Mouse (Mus musculus): ENCODE data around the gene Rbm14. TPM values are rescaled to one million over a fixed set of nuclear protein-coding genes. Genes with fewer than 3 reads are reported as not detected.

Rbm14 gene
- polyA plus RNA-seq, 1 experiment from 2014 or later = 88.6 TPM

DNA sequence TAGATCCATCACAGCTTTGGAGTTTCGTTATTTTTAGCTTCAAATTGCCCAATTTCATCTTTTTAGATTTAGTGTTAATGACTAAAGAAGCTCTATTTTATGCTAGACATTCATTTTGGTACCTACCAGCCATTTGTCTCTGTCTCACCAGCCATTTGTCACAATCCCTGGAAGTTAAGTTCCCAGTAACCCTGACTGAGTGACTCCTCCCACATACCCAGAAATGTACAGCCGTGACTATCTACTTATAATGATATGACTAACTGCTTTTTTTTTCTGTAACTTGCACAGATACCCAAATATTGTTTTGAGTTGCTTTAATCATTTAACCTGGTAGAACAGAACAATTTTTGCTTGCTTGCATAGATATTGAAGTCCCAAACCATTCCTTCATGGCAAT lies 34.4 kb upstream of the Rbm14 start:
- Histone ChIP-seq H3K9ac (ENCODE audit: low read length) (no peak overlapping the region), H3K27ac (ENCODE audit: low read length) (no peak overlapping the region), H3K4me3 (ENCODE audit: low read length) (no peak overlapping the region), H3K9me3 (ENCODE audit: control insufficient read depth, low read length) (no peaks in the 10 kb centered on the region), H3K4me2 (ENCODE audit: low read depth, low read length) (no peak overlapping the region), H3K4me1 (replicated peaks; ENCODE audit: control insufficient read depth, insufficient read depth, low read length) (no peaks in the 10 kb centered on the region), H3K27me3 (ENCODE audit: control insufficient read depth, insufficient read depth, low read depth, low read length) (no peaks in the 10 kb centered on the region; the same call in 1 of the 2 replicates), H3K36me3 (ENCODE audit: control insufficient read depth, insufficient read depth, low read length) (no peaks in the 10 kb centered on the region)
- ATAC-seq (ENCODE audit: low read depth) = no peak
- 41% methylated on average over 2 of the region's 2 CpGs for WGBS

DNA sequence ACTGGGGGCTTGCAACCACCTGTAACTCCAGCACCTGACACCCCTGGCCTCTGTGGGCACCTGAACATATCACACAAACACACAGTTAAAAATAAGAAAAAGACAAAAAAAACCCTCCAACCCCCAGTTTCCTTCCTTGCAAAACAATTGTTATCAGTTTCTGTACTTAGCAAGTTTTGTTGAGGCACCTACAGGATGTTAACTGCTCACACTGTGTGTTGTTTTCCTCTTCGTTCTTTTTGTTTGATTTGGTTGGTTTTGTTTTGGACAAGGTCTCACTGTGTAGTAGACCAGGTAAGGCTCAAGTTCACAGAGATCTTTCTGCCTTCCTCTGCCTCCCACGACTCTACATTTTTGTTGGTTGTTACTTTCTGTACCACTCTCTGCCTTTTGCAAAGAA lies 31.2 kb upstream of the Rbm14 start:
- peaks cover 14% of the 10 kb centered on the region for H3K4me1 ChIP-seq (replicated peaks; ENCODE audit: control insufficient read depth, insufficient read depth, low read length)
- peaks cover 12% of the 10 kb centered on the region for H3K27me3 ChIP-seq (ENCODE audit: control insufficient read depth, insufficient read depth, low read depth, low read length)
- 60% methylated on average over 2 of the region's 2 CpGs for whole genome bisulfite sequencing
- H3K4me2 ChIP-seq (ENCODE audit: low read depth, low read length) = no peak overlapping the region
- H3K4me3 ChIP-seq (ENCODE audit: low read length) = no peak overlapping the region
- no peaks in the 10 kb centered on the region for H3K36me3 ChIP-seq (ENCODE audit: control insufficient read depth, insufficient read depth, low read length)
- no peak for ATAC-seq (ENCODE audit: low read depth)
- no peaks in the 10 kb centered on the region for H3K9me3 ChIP-seq (ENCODE audit: control insufficient read depth, low read length)
- H3K27ac ChIP-seq (ENCODE audit: low read length) = no peak overlapping the region
- H3K9ac ChIP-seq (ENCODE audit: low read length) = no peak overlapping the region

DNA sequence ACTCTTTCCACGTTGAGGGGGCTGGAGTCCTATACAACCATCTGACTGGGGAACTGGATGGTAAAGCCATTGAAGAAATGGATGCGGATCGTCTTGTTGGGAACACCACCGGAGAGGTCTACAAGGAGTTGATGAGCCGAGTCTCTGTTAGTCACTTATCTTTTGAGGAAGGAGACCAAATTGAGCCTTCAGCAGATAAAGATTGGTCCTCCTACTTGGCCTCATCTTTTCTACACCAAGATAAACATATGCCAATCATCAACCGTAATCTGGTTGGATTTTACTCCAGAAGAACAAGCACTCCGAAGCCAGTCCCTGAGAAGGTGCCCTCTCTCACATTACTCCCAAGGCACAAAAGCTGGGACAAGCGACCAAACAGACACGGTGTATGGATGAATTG lies 29.4 kb upstream of the Rbm14 start:
- no peak overlapping the region for H3K4me2 ChIP-seq (ENCODE audit: low read depth, low read length)
- H3K9ac ChIP-seq (ENCODE audit: low read length) = no peak overlapping the region
- H3K27ac ChIP-seq (ENCODE audit: low read length) = no peak overlapping the region
- H3K4me3 ChIP-seq (ENCODE audit: low read length) = no peak overlapping the region
- peaks cover 12% of the 10 kb centered on the region for H3K27me3 ChIP-seq (ENCODE audit: control insufficient read depth, insufficient read depth, low read depth, low read length)
- 82% methylated on average over 9 of the region's 9 CpGs for WGBS
- H3K4me1 ChIP-seq (replicated peaks; ENCODE audit: control insufficient read depth, insufficient read depth, low read length) = peaks cover 14% of the 10 kb centered on the region
- no peak for ATAC-seq (ENCODE audit: low read depth)
- no peaks in the 10 kb centered on the region for H3K36me3 ChIP-seq (ENCODE audit: control insufficient read depth, insufficient read depth, low read length)
- no peaks in the 10 kb centered on the region for H3K9me3 ChIP-seq (ENCODE audit: control insufficient read depth, low read length)

DNA sequence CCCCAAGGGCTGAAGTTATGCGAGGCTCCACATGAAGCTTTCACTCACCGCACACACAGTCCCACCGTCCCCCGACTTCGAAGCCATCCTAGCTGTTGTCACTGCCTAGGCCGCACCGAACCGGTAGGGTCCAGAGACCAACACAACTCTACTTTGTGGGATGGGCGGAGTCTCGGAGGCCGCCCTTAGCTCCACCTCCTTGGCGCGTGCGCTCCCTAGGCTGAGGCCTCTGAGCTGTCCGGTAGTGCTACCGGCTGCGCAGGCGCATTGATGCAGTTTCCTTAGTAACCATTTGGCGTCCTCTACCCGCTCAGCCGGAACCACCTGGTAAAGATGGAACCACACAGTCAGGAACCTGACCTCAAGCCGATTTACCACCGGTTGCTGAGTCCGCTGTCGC lies 27.7 kb upstream of the Rbm14 start, which contains the start of the genes Ccs and Ccdc87:
Gene Ccs, minus strand, starts transcription at position 184 of the 400 bp plus-strand sequence.
Gene Ccdc87, plus strand, starts transcription at position 218 of the 400 bp plus-strand sequence.
- Histone ChIP-seq H3K27me3 (ENCODE audit: control insufficient read depth, insufficient read depth, low read depth, low read length) (peaks cover 12% of the 10 kb centered on the region), H3K9ac (ENCODE audit: low read length) (peak within 1 kb of the TSS; percentile 84), H3K4me2 (ENCODE audit: low read depth, low read length) (peak within 1 kb of the TSS; percentile 98), H3K9me3 (ENCODE audit: control insufficient read depth, low read length) (no peaks in the 10 kb centered on the region), H3K4me3 (ENCODE audit: low read length) (peak within 1 kb of the TSS; percentile 76), H3K27ac (ENCODE audit: low read length) (0 out of 2 replicates have a peak within 1 kb of the TSS, but pooled peaks have one; percentile 27), H3K4me1 (replicated peaks; ENCODE audit: control insufficient read depth, insufficient read depth, low read length) (peaks cover 14% of the 10 kb centered on the region), H3K36me3 (ENCODE audit: control insufficient read depth, insufficient read depth, low read length) (no peaks in the 10 kb centered on the region)
- peak; percentile 99 for ATAC-seq (ENCODE audit: low read depth)
- under 1% methylated on average over 25 of the region's 25 CpGs for WGBS

DNA sequence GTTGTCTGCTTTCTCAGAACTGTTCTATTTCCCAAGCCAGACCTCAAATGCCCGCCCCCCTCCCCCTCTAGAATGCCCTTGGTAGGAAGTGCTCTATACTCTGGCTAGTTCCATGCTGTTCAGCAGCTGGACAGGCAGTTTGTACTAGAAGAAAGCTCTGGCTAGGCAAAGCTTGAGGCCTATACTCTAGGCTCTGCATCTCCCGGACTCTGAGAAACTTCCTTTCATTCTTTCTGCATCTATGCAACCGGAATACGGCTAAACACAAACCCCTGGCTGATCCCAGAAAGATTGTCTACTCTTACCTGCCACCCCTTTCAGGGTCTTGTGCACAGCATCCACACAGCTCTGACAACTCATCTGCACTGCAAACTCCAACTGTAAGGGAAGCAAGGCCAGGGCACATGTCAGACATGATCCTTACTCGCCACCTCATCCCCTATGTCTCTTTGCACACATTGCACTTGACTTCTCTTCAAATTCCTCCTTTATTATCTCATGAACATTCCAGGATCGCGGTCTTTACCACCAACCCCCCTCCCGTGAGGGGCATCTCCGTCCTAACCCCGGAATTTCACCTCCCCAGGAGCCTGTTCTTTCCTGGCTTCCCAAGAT lies 27.2 kb upstream of the Rbm14 start:
- peaks cover 14% of the 10 kb centered on the region for H3K4me1 ChIP-seq (replicated peaks; ENCODE audit: control insufficient read depth, insufficient read depth, low read length)
- H3K9ac ChIP-seq (ENCODE audit: low read length) = peak overlapping the region; percentile 84
- 26% methylated on average over 10 of the region's 10 CpGs for WGBS
- H3K9me3 ChIP-seq (ENCODE audit: control insufficient read depth, low read length) = no peaks in the 10 kb centered on the region
- H3K27me3 ChIP-seq (ENCODE audit: control insufficient read depth, insufficient read depth, low read depth, low read length) = peaks cover 12% of the 10 kb centered on the region
- peak overlapping the region; percentile 76 for H3K4me3 ChIP-seq (ENCODE audit: low read length)
- no peaks in the 10 kb centered on the region for H3K36me3 ChIP-seq (ENCODE audit: control insufficient read depth, insufficient read depth, low read length)
- ATAC-seq (ENCODE audit: low read depth) = peak; percentile 43; the same call in 1 of the 2 replicates
- H3K27ac ChIP-seq (ENCODE audit: low read length) = 0 out of 2 replicates have a peak overlapping the region, but pooled peaks have one; percentile 27
- peak overlapping the region; percentile 98 for H3K4me2 ChIP-seq (ENCODE audit: low read depth, low read length)

DNA sequence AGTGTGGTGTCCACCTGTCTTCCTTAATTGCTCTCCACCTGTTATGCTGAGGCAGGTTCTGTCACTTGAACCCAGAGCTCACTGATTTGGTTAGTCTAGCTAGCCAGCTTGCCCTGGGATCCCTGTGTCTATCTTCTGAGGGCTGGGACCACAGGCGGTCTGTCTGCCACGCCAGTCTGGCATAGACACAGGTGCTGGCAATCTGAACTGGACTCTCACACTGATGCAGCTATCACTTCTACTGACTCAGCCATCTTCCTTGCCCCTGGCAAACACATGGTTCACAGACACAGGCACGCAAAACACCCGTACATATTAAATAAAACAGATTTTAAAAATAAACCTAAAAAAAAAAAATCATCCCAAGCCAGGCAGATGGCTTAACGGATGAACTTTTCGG lies 25.6 kb upstream of the Rbm14 start:
- Histone ChIP-seq H3K27ac (ENCODE audit: low read length) (no peak overlapping the region), H3K9ac (ENCODE audit: low read length) (no peak overlapping the region), H3K27me3 (ENCODE audit: control insufficient read depth, insufficient read depth, low read depth, low read length) (peaks cover 12% of the 10 kb centered on the region), H3K9me3 (ENCODE audit: control insufficient read depth, low read length) (no peaks in the 10 kb centered on the region), H3K4me3 (ENCODE audit: low read length) (no peak overlapping the region), H3K36me3 (ENCODE audit: control insufficient read depth, insufficient read depth, low read length) (peaks cover 3% of the 10 kb centered on the region; the same call in 1 of the 2 replicates), H3K4me2 (ENCODE audit: low read depth, low read length) (no peak overlapping the region), H3K4me1 (replicated peaks; ENCODE audit: control insufficient read depth, insufficient read depth, low read length) (peaks cover 14% of the 10 kb centered on the region)
- no peak for ATAC-seq (ENCODE audit: low read depth)
- 91% methylated on average over 6 of the region's 6 CpGs for WGBS

DNA sequence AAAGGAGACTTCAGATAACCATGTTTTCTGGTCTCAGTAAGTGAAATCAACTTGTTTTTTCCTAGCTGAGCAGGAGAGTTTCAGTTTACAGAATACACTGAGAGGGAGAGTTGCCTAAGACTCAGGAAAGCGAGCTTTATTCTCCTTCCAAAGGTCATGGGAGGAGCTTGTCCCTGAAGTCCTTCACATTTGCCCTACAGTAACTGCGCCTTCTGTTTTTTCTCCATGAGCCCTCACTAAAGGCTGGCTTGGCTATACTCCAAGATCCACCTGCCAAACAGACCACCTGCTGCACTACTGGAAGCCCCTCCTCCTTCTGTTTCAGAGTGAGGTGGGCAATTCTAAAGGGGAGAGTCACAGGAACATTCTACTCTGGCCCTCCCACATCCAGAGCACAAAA lies 24.7 kb upstream of the Rbm14 start:
- H3K36me3 ChIP-seq (ENCODE audit: control insufficient read depth, insufficient read depth, low read length) = peaks cover 3% of the 10 kb centered on the region; the same call in 1 of the 2 replicates
- no peaks in the 10 kb centered on the region for H3K9me3 ChIP-seq (ENCODE audit: control insufficient read depth, low read length)
- no peak for ATAC-seq (ENCODE audit: low read depth)
- H3K27ac ChIP-seq (ENCODE audit: low read length) = no peak overlapping the region
- H3K4me3 ChIP-seq (ENCODE audit: low read length) = no peak overlapping the region
- WGBS = 67% methylated on average over 2 of the region's 2 CpGs
- no peak overlapping the region for H3K4me2 ChIP-seq (ENCODE audit: low read depth, low read length)
- peaks cover 14% of the 10 kb centered on the region for H3K4me1 ChIP-seq (replicated peaks; ENCODE audit: control insufficient read depth, insufficient read depth, low read length)
- H3K9ac ChIP-seq (ENCODE audit: low read length) = no peak overlapping the region
- H3K27me3 ChIP-seq (ENCODE audit: control insufficient read depth, insufficient read depth, low read depth, low read length) = peaks cover 12% of the 10 kb centered on the region

DNA sequence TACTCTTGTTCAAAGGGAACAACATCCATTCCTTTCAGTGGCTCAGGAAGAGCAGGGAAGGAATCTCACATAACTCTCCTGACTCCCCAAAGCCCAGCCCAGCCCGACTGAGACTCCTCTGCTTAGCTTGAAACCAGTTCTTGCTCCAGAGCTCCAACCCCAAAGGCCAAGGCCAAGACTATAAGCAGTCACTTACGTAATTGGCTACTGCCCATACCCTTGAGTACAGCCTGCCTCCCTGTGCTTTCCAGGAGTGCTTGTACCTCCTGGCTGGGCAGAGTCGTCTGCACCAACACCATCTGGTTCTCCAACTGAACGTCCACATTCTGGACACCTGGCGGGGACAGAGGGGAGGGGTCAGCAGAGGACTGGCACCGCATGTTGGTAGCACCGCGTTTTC lies 22.5 kb upstream of the Rbm14 start:
- ATAC-seq (ENCODE audit: low read depth) = no peak
- Histone ChIP-seq H3K9ac (ENCODE audit: low read length) (no peak overlapping the region), H3K4me1 (replicated peaks; ENCODE audit: control insufficient read depth, insufficient read depth, low read length) (peaks cover 8% of the 10 kb centered on the region), H3K36me3 (ENCODE audit: control insufficient read depth, insufficient read depth, low read length) (peaks cover 3% of the 10 kb centered on the region; the same call in 1 of the 2 replicates), H3K27ac (ENCODE audit: low read length) (no peak overlapping the region), H3K4me3 (ENCODE audit: low read length) (no peak overlapping the region), H3K27me3 (ENCODE audit: control insufficient read depth, insufficient read depth, low read depth, low read length) (no peaks in the 10 kb centered on the region), H3K4me2 (ENCODE audit: low read depth, low read length) (no peak overlapping the region), H3K9me3 (ENCODE audit: control insufficient read depth, low read length) (no peaks in the 10 kb centered on the region)
- WGBS = 79% methylated on average over 8 of the region's 8 CpGs

DNA sequence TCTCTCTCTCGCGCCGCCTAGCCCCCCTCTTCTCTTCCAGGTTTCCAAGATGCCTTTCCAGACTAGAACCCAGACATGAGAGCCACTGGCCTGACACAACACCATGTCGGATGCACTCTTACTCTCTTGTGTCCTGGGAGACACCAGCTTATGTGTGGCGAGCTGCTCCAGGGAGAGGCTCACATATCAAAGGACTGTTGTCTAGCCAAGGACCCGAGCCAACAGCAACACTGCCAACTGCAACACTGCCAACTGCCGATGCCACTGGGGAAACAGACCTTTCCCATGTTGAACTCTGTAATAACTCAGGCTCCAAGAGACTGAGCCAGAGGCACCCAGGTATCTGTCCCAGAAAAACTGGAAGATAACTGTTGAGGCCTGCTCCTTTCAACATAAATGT lies 17.7 kb upstream of the Rbm14 start:
- H3K27ac ChIP-seq (ENCODE audit: low read length) = no peak overlapping the region
- peaks cover 6% of the 10 kb centered on the region; the same call in 1 of the 2 replicates for H3K36me3 ChIP-seq (ENCODE audit: control insufficient read depth, insufficient read depth, low read length)
- H3K9ac ChIP-seq (ENCODE audit: low read length) = no peak overlapping the region
- no peak overlapping the region for H3K4me3 ChIP-seq (ENCODE audit: low read length)
- no peak for ATAC-seq (ENCODE audit: low read depth)
- WGBS = 55% methylated on average over 7 of the region's 7 CpGs
- H3K27me3 ChIP-seq (ENCODE audit: control insufficient read depth, insufficient read depth, low read depth, low read length) = no peaks in the 10 kb centered on the region
- no peaks in the 10 kb centered on the region for H3K4me1 ChIP-seq (replicated peaks; ENCODE audit: control insufficient read depth, insufficient read depth, low read length)
- no peak overlapping the region for H3K4me2 ChIP-seq (ENCODE audit: low read depth, low read length)
- no peaks in the 10 kb centered on the region for H3K9me3 ChIP-seq (ENCODE audit: control insufficient read depth, low read length)
